Mouse (Mus musculus): ENCODE results near the gene Emc1.

DNA sequence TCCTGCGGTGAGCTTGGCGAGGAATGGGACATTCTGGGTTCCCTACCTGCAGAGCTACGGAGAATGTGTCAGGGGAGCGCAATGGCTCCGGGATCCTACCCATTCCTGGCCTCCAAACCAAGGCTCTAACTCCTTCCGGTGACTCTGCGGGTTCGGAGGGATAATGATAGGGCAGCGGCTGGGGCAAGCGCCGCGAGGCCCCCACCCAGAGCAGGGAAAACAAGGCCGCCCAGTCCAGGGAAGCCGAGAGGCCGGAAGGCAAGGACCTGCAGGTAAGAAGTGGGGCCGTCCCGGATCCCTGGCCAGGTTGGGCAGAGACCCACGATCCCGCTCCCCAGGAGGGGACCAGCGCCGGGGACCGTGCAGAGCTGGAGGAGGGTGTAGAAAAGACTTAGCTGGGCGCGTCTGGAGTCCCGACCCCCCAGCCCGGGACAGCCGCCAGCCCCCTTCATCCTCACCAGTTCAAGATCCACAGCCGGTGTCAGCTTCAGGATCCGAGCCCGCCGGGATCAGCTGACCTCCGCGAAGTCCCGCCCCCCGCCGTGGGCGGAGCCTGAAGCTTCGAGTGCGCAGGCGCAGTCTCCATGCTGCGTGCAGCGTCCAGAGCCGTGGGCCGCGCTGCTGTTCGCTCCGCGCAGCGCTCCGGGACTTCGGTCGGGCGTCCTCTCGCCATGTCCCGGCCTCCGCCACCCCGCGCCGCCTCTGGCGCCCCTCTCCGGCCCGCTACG, 42.1 kb upstream of the Emc1 start, which contains the start of the genes Pqlc2 and Akr7a5:
- TF ChIP-seq CTCF (IDR thresholded peaks at IDR 0.05; ENCODE audit: low read depth, low read length) = no peak
- TF ChIP-seq POLR2A (IDR thresholded peaks at IDR 0.05; ENCODE audit: insufficient read depth, low read length) = peak; percentile 98
- no peak for TF ChIP-seq EP300 (IDR thresholded peaks at IDR 0.05; ENCODE audit: insufficient read depth, low read depth, low read length)
